Mouse (Mus musculus): ENCODE results near the gene Brd7.

DNA sequence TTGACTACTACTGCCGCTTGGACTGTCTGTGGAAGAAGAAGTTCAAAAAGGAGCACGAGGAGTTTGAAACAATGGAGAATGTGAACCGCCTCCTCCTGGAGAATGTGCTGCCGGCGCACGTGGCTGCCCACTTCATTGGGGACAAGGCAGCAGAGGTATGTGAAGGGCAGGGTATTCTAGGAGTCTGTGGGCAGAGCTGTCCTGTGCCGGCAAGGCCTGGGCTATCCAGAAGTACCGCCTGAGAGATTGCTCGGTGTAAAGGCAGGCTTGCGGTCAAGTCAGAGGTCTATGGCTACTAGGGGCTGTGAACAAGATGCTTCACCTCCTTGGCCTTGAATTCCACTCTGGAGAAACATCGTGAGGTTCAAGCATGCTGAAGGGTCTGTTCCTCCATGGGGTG is 37.2 kb downstream of the Brd7 start:
- TF ChIP-seq CTCF (IDR thresholded peaks at IDR 0.05; ENCODE audit: control insufficient read depth, insufficient read depth, insufficient replicate concordance, low read depth, low read length) = no peak
- no peak for TF ChIP-seq POLR2A (IDR thresholded peaks at IDR 0.05; ENCODE audit: control insufficient read depth, low read depth, low read length)
